Mouse (Mus musculus) retina, postnatal 7 days (tissue): Measurements from ENCODE around the gene Oard1.

Experiments
- DNase-seq: peaks from one replicate; pipeline ENCODE4 v3.0.0-alpha.2; 2012; ENCODE audit warnings: low read depth, low spot score

The Oard1 gene

DNA sequence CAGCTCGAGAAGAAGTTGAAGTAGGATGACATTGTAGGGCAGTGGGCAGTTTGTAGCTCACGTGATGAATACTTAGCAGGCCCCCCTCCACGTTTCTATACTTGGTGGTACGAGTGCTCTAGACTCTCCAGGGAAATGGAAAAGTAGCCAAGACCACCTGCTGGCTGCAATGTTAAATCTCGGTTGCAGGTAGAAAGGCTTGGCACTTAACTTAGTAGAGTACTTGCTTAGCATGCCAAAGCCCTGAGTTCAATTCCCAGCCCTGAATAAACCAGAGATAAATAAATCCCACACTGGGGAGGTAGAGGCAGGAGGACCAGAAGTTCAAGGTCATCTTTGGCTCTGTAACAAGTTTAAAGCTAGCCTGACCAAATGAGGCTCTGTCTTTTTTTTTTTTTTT lies 24.7 kb downstream of the Oard1 start:
- no peak for DNase-seq

DNA sequence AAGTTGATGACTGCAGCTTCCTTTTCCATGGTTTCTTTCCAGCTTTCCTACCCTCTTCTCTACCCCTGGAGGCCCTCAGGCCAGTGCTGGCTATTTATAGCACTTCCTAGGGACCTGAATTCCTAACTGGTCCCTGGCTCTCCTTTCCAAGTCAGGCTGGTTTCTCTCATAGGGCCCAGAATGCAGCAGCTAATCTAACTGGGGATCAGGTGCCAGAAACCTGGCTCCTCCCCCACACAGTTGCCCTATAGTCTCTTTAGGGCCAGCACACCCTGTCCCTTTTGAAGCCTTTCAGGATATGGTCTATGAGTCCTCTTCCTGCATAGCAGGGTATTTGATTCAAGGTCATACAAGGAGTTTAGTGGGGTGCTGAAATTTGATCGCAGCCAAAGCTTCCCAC lies 26.7 kb downstream of the Oard1 start:
- DNase-seq: no peak

DNA sequence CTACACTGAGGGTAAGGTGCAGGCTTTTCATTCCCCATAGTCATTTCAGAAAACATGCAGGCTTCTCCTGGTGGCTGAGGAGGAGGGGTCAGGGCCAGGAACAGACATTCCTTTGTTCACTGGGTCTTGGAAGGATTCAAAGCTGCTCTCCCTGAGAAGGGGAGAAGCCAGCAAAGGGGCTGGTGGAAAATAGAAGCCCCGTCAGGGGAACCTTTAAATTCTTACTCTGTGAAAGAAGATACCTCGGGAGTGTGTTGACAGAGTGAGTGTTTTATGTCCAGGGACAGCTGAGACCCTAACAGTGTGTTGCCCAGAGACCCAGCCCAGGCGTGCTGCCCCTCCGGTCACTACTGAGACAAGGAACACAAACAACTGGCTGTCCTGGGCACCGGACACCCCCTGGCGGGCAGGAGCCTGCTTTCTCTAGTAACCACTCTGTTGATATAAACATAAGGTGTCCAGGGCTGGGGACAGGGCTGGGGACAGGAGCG lies 27.7 kb downstream of the Oard1 start:
- DNase-seq: no peak

DNA sequence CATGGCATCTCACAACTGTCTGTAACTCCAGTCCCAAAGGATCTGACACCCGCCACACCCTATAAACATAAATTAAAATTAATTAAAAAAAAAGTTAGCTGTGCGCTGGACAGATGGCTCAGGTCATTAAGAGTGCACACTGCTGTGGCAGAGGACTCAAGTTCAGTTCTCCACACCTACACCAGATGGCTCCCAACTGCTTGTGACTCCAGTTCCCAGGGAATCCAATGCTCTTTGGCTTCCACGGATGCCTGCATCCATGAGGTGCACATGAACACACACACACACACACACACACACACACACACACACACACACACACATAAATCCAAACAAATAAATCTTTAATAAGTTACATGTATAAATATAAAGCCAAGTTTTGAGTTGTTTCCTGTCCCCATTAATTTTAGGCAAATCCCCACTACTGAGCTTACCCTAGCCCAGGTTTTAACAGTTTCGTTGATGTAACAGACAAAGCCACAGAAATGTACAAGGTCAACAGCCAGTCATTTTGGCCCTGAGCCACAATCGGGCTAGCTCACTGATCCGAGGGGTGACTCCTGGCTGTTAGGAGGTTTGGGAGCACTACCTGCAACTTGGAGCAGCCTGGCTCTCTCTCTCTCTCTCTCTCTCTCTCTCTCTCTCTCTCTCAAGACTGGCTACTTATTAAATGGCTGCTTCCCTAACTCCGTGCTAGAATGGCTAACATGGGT lies 33.1 kb downstream of the Oard1 start:
- DNase-seq: no peak

DNA sequence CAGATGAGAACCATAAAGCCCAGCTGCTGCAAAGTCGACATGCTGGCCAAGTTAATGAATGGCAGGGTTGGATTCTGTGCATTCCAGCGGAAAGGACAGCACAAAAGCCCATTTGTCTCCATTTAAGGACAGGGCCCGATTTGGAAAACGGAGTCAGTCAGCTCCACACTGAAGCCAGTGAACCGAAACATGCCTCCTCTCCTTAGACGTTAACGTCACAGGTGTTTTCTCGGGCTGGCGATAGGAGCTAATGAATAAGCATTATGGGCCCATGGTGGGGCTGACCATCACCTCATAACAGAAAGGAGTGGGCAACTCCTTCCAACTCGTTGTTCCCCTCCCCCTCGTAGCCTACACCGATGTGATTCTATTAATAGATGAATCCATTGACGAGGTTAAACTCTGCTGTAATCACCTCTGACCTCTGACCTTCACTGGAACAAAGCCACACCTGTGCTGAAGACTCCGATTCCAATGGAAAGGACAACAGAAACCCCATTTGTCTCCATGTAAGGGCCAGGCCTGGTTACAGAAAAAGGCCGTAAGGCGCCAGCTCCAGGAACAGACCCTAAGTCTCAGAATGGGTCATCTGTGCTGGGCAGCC lies 33.8 kb downstream of the Oard1 start:
- DNase-seq: no peak

DNA sequence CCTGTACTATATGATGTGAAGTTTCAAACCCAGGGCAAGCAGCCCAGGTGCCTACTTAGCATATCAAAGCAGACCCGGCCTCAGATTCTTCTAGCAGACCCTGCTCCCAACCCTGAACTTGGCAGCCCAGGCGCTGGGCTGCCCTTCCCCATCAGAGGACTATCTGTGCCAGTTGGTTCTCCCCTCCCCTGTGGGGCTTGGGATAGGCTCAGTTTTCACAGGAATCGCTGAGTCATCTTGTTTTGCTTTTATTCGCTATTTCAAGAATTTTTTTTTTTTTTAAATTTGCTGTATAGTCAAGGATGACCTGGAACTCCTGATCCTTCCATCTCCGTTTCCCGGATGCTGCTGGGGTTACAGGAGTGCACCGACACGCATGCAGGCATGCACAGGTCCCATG lies 37.9 kb downstream of the Oard1 start:
- no peak for DNase-seq

DNA sequence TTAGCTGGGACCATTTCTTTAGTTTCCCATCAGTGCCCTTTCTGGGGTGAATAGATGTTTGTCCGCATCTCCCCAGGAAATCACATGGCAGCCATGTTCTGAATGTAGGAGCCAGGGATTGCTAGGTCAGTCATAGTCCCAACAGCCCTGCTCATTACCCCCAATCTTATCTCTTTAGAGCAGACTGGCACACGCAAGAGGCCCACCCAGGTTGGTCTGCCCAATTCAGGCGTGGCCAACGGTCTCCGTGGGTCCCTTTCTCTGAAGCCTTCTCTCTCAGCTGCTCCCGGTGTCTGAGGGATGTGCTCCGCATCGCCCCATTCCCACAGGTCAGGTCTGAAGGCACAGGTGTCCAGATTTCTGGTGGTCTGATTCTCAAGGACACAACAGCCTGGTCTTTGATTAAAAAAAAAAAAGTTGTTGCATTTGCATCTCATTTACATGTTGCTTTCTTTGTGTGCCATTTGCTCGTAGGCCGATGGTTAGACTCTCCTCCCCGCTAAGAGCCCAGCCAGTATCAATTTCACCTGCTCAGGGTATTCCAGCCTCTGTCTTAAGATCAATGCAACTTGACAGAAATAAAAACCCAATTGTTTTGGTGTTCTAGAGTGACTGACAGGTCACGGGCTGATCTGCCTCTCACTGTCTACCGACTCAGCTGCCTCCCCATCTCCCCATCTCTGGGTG lies 41.0 kb downstream of the Oard1 start:
- no peak for DNase-seq

DNA sequence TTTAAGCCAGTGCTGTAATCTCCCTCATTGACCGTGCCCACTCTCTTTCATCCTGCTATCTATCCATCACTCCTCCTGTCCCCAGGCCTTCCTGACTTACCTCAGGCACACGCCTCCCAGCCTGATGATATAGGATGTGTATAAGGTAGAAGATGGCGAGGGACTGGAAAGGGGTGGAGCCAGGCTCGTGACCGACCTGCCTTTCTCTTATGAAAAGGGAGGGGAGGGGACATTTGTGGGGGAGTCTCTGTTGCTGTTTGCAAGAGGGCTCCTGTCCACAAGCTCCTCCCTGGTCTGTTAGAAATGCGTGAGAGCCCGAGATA lies 41.5 kb downstream of the Oard1 start, which contains the start of gene Tspo2:
Gene Tspo2 (minus strand): TSS at position 170 of the 323 bp plus-strand sequence.
- no peak for DNase-seq

DNA sequence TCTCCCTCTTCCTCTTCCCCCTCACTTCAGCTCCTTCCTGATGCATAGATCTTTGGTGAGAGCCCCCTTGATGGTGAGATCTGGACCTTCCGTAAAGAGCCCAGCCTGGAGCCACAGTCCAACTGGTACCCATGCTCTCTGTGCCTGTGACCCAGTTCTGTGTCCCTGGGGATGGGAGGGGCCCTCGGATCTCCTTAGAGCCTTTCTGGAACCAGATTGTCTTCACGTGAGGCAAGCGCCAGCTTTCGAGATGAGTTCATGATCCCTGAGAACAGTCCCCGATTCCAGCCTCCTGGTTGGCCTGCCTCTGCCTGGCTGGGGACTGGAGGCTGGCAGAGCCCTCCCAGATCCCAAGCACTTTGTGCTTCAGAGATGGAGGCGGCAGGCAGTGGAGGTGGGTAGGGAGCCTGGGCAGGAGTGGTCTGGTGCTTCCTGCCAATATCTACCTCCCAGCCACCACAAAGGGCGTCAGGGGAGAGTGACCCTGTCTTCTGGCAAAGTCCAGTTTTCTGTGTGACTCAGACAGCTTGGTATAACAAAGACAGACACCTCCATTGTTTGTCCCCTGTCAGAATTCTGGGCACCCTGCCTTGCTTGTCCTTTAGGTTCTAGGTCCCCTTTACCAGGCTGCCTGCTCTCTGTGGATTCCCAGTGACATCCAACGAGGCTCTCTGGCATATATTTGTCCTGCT lies 42.1 kb downstream of the Oard1 start:
- no peak for DNase-seq

DNA sequence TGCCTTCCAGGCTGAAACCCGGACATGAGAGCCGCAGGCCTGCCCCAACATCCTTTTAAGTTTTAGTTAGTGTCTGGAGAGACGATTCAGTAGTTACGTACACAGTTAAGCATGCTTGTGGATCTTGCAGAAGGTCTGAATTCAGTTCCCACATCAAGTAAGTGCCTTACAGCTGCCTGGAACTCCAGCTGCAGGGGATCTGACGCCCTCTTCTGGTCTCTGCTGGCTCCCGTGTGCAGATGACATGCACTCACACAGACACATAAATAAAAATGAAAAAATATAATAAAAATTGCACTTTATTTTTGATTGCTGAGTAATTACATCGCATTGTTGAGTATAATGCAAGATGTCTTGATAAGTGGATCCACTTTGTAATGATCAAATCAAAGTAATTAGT lies 43.7 kb downstream of the Oard1 start:
- DNase-seq: no peak

DNA sequence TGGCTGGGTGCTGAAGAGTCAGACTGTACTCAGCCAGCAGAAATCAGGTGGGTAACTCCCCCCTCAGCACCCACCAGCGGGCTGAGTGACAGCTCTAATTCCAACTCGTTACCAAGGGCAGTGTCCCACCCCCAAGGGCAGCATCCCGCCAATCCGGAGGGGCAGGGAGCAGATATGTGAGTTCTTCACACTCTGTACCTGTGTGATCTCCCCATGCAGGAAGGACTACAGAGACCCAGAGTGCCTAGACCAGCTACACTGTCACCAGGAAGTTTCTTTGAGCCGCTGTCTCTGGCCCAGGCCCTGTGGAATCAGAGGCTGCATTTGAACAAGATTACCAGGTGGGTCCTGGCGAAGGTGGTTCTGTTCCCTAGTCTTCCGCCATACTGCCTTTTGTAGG lies 44.4 kb downstream of the Oard1 start:
- no peak for DNase-seq

DNA sequence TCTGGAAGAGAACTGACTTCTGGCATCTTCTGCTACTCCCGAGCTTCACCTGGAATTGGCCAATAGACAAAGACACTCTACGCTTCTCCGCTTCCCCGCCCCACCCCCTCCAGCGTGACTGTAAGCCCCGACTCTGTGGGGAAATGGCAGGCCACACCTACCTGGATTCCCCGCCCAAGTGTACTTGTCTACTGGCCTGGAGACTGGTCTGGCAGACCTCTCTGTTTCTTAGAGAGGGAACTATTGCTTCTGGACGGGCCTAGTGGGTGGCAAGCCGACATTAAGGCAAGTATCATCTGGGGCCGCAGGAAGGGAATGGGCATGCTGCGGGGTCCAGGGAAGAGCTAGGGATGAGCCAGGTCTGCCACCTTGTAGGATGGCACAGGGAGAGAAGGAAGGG lies 44.9 kb downstream of the Oard1 start, which contains the start of gene Unc5cl:
Gene Unc5cl (plus strand): TSS at position 214 of the 400 bp plus-strand sequence.
- DNase-seq: no peak

DNA sequence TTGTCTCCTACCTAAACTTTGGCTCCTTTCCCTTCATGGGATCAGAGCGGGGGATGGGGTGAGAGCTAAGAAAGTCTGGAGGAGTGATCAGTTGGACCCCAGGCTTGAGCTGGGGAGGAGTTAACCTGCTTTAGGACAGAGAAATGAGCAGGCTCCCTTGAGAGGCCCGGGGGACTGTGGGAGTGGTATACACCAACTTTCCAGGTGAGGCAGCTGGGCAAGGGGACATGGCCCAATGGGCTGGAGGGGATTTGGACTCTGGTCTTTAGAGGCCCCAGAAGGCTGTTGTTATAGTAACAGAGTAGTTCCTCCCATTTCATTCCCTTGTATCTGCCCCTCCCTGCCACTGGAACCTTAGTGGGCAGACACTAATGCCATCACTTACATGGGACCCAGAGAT lies 46.1 kb downstream of the Oard1 start:
- no peak for DNase-seq

DNA sequence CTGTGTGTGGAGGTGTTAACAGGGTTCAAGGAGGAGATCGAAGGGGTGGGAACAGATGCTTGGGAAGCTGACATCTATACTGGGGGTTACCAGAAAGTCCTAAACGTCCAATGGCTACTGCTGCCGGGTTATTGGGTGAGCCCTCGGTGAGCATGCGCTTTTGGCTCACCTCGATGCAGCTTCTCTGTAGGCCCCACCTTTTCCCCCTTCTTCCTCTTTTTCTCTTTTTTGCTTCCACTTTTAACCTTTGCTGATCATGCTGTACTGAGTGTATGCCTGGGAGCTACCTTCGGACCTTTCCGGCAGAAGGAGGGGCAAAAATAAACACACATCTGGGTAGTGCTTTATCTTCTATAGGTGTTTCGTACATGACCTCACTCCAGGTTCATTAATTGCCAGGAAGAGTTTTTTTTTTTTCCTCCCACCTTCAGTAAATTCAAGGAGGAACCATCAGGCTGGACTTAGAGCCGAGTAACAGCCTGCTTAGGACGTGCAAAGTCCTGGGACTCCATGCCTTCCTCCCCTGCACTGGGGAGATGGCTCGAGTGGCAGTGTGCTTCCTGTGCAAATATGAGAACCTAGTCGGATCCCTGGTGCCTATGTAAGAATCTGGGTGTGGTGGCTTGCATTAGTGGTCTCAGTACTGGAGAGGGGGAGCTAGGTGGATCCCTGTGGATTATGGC lies 48.3 kb downstream of the Oard1 start:
- DNase-seq: no peak

DNA sequence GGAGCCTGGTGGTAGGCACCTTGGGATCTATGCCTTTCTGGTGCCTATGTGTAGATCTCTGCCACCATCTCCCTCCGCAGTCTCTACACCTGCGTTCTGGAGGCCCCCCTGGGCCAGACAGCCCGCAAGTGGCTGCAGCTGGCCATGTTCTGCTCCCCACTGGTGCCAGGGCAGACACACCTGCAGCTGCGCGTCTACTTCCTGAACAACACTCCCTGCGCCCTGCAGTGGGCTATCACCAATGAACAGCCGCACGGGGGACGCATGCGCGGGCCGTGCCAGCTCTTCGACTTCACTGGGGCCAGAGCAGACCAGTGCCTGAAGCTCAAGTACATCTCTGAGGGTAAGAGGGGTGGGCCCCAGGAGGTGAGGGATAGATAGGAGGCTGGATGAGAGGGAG lies 52.3 kb downstream of the Oard1 start:
- no peak for DNase-seq

DNA sequence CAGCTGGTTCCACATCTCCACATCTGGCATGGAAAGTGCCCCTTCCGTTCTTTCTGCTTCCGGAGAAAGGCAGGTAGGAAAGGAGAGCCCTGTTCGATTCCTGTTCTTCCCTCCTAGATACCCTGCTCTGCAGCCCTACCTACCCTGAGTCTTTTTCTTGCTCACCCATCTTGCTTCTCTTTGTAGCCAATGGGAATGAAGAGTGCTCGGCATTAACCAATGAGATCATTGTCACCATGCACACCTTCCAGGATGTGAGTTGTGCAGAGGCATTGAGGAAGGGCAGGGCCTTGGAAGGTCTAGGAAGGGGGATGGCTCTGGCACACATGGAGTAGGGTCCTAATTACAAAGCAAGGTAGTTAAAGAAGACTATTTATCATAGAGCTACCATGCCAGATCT lies 53.6 kb downstream of the Oard1 start:
- no peak for DNase-seq
